Mouse (Mus musculus) ES-E14 (cell line): ENCODE results near the gene Hs1bp3. TPM values are rescaled to one million over a fixed set of nuclear protein-coding genes. Genes with fewer than 3 reads are reported as not detected.

Experiments
- DNase-seq: peaks from one replicate; pipeline ENCODE4 v3.0.0-alpha.2; 2013; ENCODE audit warnings: low read depth, low spot score
- H3K27ac ChIP-seq: 2 replicates; pipeline ENCODE4 v1.5.1; 2012; ENCODE audit warnings: low read depth, mild to moderate bottlenecking, low read length, moderate library complexity, mixed read lengths; ENCODE audit not compliant: poor library complexity, insufficient read depth, severe bottlenecking
- H3K36me3 ChIP-seq: 2 replicates; pipeline ENCODE4 v1.6.1; 2012; ENCODE audit warnings: mild to moderate bottlenecking, low read length, moderate library complexity, mixed read lengths; ENCODE audit not compliant: control insufficient read depth, poor library complexity, insufficient read depth, severe bottlenecking
- H3K4me1 ChIP-seq, 2 experiments: fragments of 150-350 bp in 1 of 2; sonication (generic) in 1 of 2; 2 replicates each; pipeline ENCODE4 v1.6.1; 2012; ENCODE audit warnings: low read length in 2 of 2, mild to moderate bottlenecking in 1 of 2, mixed read lengths in 1 of 2; ENCODE audit not compliant: control insufficient read depth in 2 of 2, insufficient read depth in 2 of 2, poor library complexity in 1 of 2
- H3K4me3 ChIP-seq, 2 experiments: fragments of 150-350 bp in 1 of 2; sonication (generic) in 1 of 2; 2 replicates each; pipeline ENCODE4 v1.5.1; 2012; ENCODE audit warnings: low read length in 2 of 2, low read depth in 1 of 2, mild to moderate bottlenecking in 1 of 2, mixed read lengths in 1 of 2; ENCODE audit not compliant: insufficient read depth in 1 of 2, poor library complexity in 1 of 2, severe bottlenecking in 1 of 2
- H3K9ac ChIP-seq: 2 replicates; pipeline ENCODE4 v1.6.1; 2012; ENCODE audit warnings: low read depth, mild to moderate bottlenecking, low read length, mixed read lengths; ENCODE audit not compliant: poor library complexity, insufficient read depth, severe bottlenecking
- H3K9me3 ChIP-seq: fragments of 150-350 bp; sonication (generic); 2 replicates; pipeline ENCODE4 v1.6.1; 2012; ENCODE audit warnings: low read depth, mild to moderate bottlenecking, low read length; ENCODE audit not compliant: control insufficient read depth, insufficient read depth
- CHD2 ChIP-seq: IDR thresholded peaks from 2 replicates; pipeline ENCODE4 v1.6.1; 2014; ENCODE audit warnings: mild to moderate bottlenecking, low read depth, low read length, inconsistent platforms
- HCFC1 ChIP-seq: IDR thresholded peaks from 2 replicates; pipeline ENCODE4 v1.6.1; 2012; ENCODE audit warnings: low read length, inconsistent platforms, borderline replicate concordance; ENCODE audit not compliant: insufficient read depth
- MAFK ChIP-seq: IDR thresholded peaks from 2 replicates; pipeline ENCODE4 v1.6.1; 2014; ENCODE audit warnings: mild to moderate bottlenecking, low read depth, low read length, inconsistent platforms; ENCODE audit not compliant: insufficient read depth
- ZC3H11A ChIP-seq: IDR thresholded peaks from 2 replicates; pipeline ENCODE4 v1.6.1; 2012; ENCODE audit warnings: low read depth, mild to moderate bottlenecking, inconsistent platforms, low read length, borderline replicate concordance
- ZNF384 ChIP-seq: IDR thresholded peaks from 2 replicates; pipeline ENCODE4 v1.6.1; 2012; ENCODE audit warnings: low read depth, low read length, inconsistent platforms
- in situ Hi-C, 2 experiments: fragments of 600-800 bp; cut with MboI; formaldehyde crosslinking; loops; one replicate each; pipeline ENCODE4 v1.15.1; 2025; ENCODE audit warnings: low sequenced_read_pairs in 2 of 2, inconsistent platforms in 1 of 2; ENCODE audit not compliant: unreplicated experiment in 2 of 2
- total RNA-seq: library from RNA; depleted of rRNA; stranded (reverse); fragments of 300-350 nt; gene quantifications from 2 replicates; pipeline ENCODE4 v1.2.3, GENCODE M21; 2012

Hs1bp3 gene
- total RNA-seq, 1 experiment = 7.9 TPM

- H3K36me3 ChIP-seq = peaks cover 3% of the 10 kb centered on the region; the same call in 1 of the 2 replicates
- no peak overlapping the region for H3K27ac ChIP-seq
- no peak for DNase-seq
- peaks cover 0 to 3% of the 10 kb centered on the region in 2 experiments; a peak in 1 of 4 replicates for H3K4me1 ChIP-seq
- TF ChIP-seq ZNF384 = no peak
- no peak for TF ChIP-seq HCFC1
- no peak for TF ChIP-seq ZC3H11A
- TF ChIP-seq MAFK = no peak
- in situ Hi-C loops = no loop called here
- H3K9me3 ChIP-seq = no peaks in the 10 kb centered on the region
- H3K4me3 ChIP-seq = no peak overlapping the region
- H3K9ac ChIP-seq = no peak overlapping the region
These were observed 966 bp upstream of the Hs1bp3 start for GRCm38 (mm10) chr12:8312266-8312665.

GRCm38 (mm10) chr12:8313773-8314172 is 541 bp downstream of the Hs1bp3 start:
- no peak for DNase-seq
- H3K9me3 ChIP-seq = no peaks in the 10 kb centered on the region
- H3K36me3 ChIP-seq = peaks cover 16% of the 10 kb centered on the region; the same call in 1 of the 2 replicates
- peak overlapping the region; percentile 84 to 89 for H3K4me3 ChIP-seq
- H3K4me1 ChIP-seq = peaks cover 0 to 3% of the 10 kb centered on the region in 2 experiments; a peak in 1 of 4 replicates
- no peak overlapping the region for H3K27ac ChIP-seq
- no peak for TF ChIP-seq HCFC1
- TF ChIP-seq ZC3H11A = no peak
- in situ Hi-C loops = no loop called here
- H3K9ac ChIP-seq = peak overlapping the region; percentile 86

GRCm38 (mm10) chr12:8316541-8316940 is 3.3 kb downstream of the Hs1bp3 start:
- in situ Hi-C loops = no loop called here
- TF ChIP-seq ZNF384 (no peak), ZC3H11A (no peak), CHD2 (no peak), HCFC1 (no peak), MAFK (no peak)
- DNase-seq = no peak
- no peak overlapping the region for H3K4me3 ChIP-seq
- H3K4me1 ChIP-seq = peaks cover 0 to 9% of the 10 kb centered on the region in 2 experiments; a peak in 1 of 4 replicates
- H3K9me3 ChIP-seq = no peaks in the 10 kb centered on the region
- no peak overlapping the region for H3K9ac ChIP-seq
- peaks cover 30% of the 10 kb centered on the region for H3K36me3 ChIP-seq
- H3K27ac ChIP-seq = no peak overlapping the region

GRCm38 (mm10) chr12:8320084-8320713 is 7.0 kb downstream of the Hs1bp3 start:
- H3K36me3 ChIP-seq = peaks cover 46% of the 10 kb centered on the region
- peak; percentile 22; the same call in 1 of the 2 replicates for TF ChIP-seq ZC3H11A
- no peak for TF ChIP-seq ZNF384
- no peak overlapping the region for H3K27ac ChIP-seq
- no peaks in the 10 kb centered on the region for H3K9me3 ChIP-seq
- peak overlapping the region; percentile 12; the same call in 1 of the 2 replicates for H3K9ac ChIP-seq
- H3K4me1 ChIP-seq = peaks cover 0 to 13% of the 10 kb centered on the region in 2 experiments; a peak in 1 of 4 replicates
- H3K4me3 ChIP-seq = peak overlapping the region; percentile 39 to 61
- in situ Hi-C loops = loop anchor here (5.0 to 10.0 kb wide), 2 partner anchors 182 to 195 kb away; partner anchors contain the start of gene Rhob (in 1 of the 2)
- no peak for DNase-seq

GRCm38 (mm10) chr12:8321506-8321905 is 8.3 kb downstream of the Hs1bp3 start:
- in situ Hi-C loops = loop anchor here (5.0 to 10.0 kb wide), 2 partner anchors 181 to 193 kb away; partner anchors contain the start of gene Rhob (in 1 of the 2)
- DNase-seq = no peak
- no peak for TF ChIP-seq MAFK
- no peak for TF ChIP-seq ZC3H11A
- TF ChIP-seq HCFC1 = no peak
- TF ChIP-seq CHD2 = no peak
- no peak for TF ChIP-seq ZNF384
- Histone ChIP-seq H3K9ac (no peak overlapping the region), H3K9me3 (no peaks in the 10 kb centered on the region), H3K36me3 (peaks cover 47% of the 10 kb centered on the region), H3K4me1 (peaks cover 0 to 17% of the 10 kb centered on the region in 2 experiments; a peak in 1 of 4 replicates), H3K4me3 (no peak overlapping the region), H3K27ac (no peak overlapping the region)
